Mouse (Mus musculus): ENCODE data around the gene Klhl12. TPM values are rescaled to one million over a fixed set of nuclear protein-coding genes. Genes with fewer than 3 reads are reported as not detected.

Klhl12 gene
- polyA plus RNA-seq (2016; fragmentation: Nextera tagmentation; extraction: Ambion mirVana) = 39.1 and 42.6 TPM in 2 replicates

DNA sequence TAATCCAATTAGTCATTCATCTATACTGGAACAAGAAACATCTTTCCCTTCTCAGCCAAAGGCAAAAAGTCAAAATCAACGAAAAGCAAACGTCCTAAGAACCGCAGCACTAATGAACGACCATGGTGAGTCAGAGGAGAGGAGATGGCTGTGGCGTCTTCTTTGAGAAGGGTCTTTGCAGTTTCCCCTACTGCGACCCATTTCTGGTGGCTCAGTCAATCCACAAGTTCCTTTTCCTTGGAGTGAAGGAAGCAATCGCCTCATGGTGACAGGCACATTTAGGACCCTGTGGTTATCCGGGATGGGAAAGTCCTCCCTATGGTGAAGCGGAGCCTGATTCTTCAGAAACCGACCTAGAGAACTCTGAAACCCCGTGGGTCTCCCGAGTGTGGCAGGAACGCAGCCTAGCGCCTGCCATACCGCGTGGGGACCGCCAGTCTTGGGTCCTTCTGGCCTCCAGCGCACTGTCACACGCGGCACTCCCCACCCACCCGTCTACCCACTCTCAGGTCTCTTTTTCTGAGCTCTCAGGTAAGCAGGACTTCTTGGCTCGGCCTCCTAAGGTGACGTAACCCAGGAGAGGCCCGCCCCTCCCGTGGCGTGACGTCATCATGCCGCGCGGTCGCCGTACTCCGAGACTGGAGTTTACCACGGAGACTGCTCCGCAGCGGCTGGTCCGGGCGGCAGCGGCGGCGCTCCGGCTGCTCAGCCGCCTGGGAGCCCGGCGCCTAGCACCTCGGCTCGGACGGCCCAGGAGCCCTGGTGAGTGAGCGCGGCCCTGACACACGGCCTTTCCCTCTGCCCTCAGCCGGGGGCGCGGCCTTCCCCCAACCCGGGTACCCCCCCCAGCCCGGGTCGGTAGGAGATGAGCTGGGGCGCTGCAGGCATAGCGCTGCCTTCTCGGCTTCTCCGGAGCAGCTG is at the start of gene Klhl12:
Klhl12 (plus strand) TSS at position 628 of the 921 bp plus-strand sequence.
- under 1% methylated on average over 61 of the region's 61 CpGs for WGBS

GRCm38 (mm10) chr1:134406414-134406771 is 48.9 kb upstream of the Klhl12 start:
- no peaks in the 10 kb centered on the region for H3K9me3 ChIP-seq
- peak overlapping the region; percentile 84 for H3K27ac ChIP-seq (replicated peaks)
- H3K36me3 ChIP-seq (replicated peaks) = peaks cover 40% of the 10 kb centered on the region
- no peaks in the 10 kb centered on the region for H3K27me3 ChIP-seq (replicated peaks; ENCODE audit: low read depth, poor library complexity, severe bottlenecking)
- H3K4me1 ChIP-seq = peaks cover 21% of the 10 kb centered on the region
- peak overlapping the region; percentile 73 for H3K4me3 ChIP-seq
- no peak for DNase-seq (ENCODE audit: low spot score)
- 38% methylated on average over 8 of the region's 8 CpGs for WGBS

More for the DNA sequence above, at the start of gene Klhl12:
- peak within 1 kb of the TSS; percentile 85 for H3K4me3 ChIP-seq
- H3K27ac ChIP-seq (replicated peaks) = peak within 1 kb of the TSS; percentile 90
- no peaks in the 10 kb centered on the region for H3K27me3 ChIP-seq (replicated peaks; ENCODE audit: low read depth, poor library complexity, severe bottlenecking)
- peak; percentile 96 for DNase-seq (ENCODE audit: low spot score)
- H3K36me3 ChIP-seq (replicated peaks) = peaks cover 20% of the 10 kb centered on the region
- no peaks in the 10 kb centered on the region for H3K9me3 ChIP-seq
- H3K4me1 ChIP-seq = peaks cover 19% of the 10 kb centered on the region

GRCm38 (mm10) chr1:134408080-134408479 is 47.3 kb upstream of the Klhl12 start:
- Histone ChIP-seq H3K4me3 (no peak overlapping the region), H3K27ac (replicated peaks) (peak overlapping the region; percentile 11; the same call in 1 of the 2 replicates), H3K36me3 (replicated peaks) (peaks cover 56% of the 10 kb centered on the region), H3K9me3 (no peaks in the 10 kb centered on the region), H3K4me1 (peaks cover 24% of the 10 kb centered on the region), H3K27me3 (replicated peaks; ENCODE audit: low read depth, poor library complexity, severe bottlenecking) (no peaks in the 10 kb centered on the region)
- DNase-seq (ENCODE audit: low spot score) = no peak
- 70% methylated on average over 8 of the region's 8 CpGs for WGBS

GRCm38 (mm10) chr1:134411706-134412629 is 43.4 kb upstream of the Klhl12 start:
- peaks cover 59% of the 10 kb centered on the region for H3K36me3 ChIP-seq (replicated peaks)
- no peak overlapping the region for H3K4me3 ChIP-seq
- no peak overlapping the region for H3K27ac ChIP-seq (replicated peaks)
- no peaks in the 10 kb centered on the region for H3K27me3 ChIP-seq (replicated peaks; ENCODE audit: low read depth, poor library complexity, severe bottlenecking)
- no peak for DNase-seq (ENCODE audit: low spot score)
- 90% methylated on average over 9 of the region's 9 CpGs for WGBS
- H3K9me3 ChIP-seq = no peaks in the 10 kb centered on the region
- peaks cover 36% of the 10 kb centered on the region for H3K4me1 ChIP-seq

- H3K4me3 ChIP-seq = peak overlapping the region; percentile 91; the same call in 1 of the 2 replicates
- DNase-seq (ENCODE audit: low spot score) = no peak
- H3K27me3 ChIP-seq (replicated peaks; ENCODE audit: low read depth, poor library complexity, severe bottlenecking) = no peaks in the 10 kb centered on the region
- no peaks in the 10 kb centered on the region for H3K9me3 ChIP-seq
- H3K36me3 ChIP-seq (replicated peaks) = peaks cover 46% of the 10 kb centered on the region
- 53% methylated on average over 2 of the region's 2 CpGs for WGBS
- peaks cover 40% of the 10 kb centered on the region for H3K4me1 ChIP-seq
- no peak overlapping the region for H3K27ac ChIP-seq (replicated peaks)
Measured at GRCm38 (mm10) chr1:134414038-134414437, 41.3 kb upstream of the Klhl12 start.

DNA sequence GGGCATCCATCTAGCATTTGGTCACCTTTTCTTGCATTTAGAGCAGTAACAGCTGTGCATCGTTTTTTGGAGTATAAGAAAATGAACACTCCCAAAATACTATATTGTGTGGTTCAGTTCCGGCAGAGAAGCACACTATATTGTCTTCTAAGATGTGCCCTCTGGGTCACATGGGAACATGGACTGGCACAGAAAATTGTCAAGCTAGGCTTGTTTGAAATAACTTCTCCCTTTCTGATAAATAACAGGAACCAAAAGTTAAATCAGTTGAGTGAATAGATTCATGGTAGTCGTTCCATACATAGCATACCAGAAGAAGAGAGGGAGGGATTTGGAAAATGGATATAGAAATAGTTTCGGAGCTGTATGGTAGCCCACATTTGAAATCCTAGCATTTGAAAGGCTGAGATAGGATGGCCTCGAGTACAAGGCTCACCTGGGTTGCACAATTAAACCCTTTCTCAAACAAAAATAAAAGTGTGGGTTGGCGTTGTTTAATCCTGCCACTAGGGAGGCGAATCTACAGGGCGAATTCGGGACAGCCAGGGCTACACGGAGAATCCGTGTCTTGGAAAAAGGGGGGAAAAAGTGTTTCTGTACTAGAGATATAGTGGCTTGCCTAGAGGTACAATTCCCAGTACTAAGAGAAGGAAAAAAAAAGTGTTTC is 40.7 kb upstream of the Klhl12 start:
- Histone ChIP-seq H3K27me3 (replicated peaks; ENCODE audit: low read depth, poor library complexity, severe bottlenecking) (no peaks in the 10 kb centered on the region), H3K9me3 (no peaks in the 10 kb centered on the region), H3K27ac (replicated peaks) (peak overlapping the region; percentile 97), H3K4me3 (peak overlapping the region; percentile 91), H3K4me1 (peaks cover 46% of the 10 kb centered on the region), H3K36me3 (replicated peaks) (peaks cover 40% of the 10 kb centered on the region)
- 12% methylated on average over 11 of the region's 11 CpGs for WGBS
- no peak for DNase-seq (ENCODE audit: low spot score)

DNA sequence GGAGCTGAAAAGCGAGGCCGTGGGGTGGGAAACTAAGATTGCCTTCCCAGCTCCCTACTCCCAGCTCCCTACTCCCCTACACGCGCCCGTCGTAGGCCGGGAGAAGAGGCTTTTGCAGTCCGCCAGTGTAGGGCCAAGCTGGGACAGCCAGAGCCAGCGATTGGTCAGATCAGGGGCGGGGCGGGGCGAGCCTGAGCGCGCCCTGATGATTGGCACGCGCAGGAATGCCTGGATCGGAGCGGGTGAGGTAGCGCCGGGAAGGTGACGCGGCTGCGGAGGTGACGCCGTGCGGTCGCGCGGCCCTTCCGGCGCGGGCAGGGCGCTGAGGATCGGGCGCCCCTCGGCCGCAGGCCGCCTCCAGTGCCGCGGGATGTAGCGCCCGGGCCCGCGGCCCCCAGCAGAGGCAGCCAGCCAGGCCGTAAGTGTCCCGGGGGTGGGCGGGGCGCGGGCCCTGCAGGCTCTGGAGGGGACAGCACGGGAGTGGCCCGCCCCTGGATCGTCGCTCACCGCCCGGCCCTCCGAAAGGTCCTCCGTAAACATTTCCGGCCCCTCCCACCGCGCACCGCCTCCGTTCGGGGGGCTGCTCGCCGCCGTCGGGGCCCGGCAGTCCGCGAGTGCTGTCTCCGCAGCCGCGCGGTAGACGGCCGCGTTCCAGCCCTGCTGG is 40.0 kb upstream of the Klhl12 start, which contains the start of gene Adipor1:
Adipor1 (plus strand) TSS at position 211 of the 664 bp plus-strand sequence.
- under 1% methylated on average over 76 of the region's 77 CpGs for WGBS
- peak within 1 kb of the TSS; percentile 97 for H3K27ac ChIP-seq (replicated peaks)
- no peaks in the 10 kb centered on the region for H3K9me3 ChIP-seq
- no peaks in the 10 kb centered on the region for H3K27me3 ChIP-seq (replicated peaks; ENCODE audit: low read depth, poor library complexity, severe bottlenecking)
- peak; percentile 99 for DNase-seq (ENCODE audit: low spot score)
- H3K4me3 ChIP-seq = peak within 1 kb of the TSS; percentile 91
- H3K36me3 ChIP-seq (replicated peaks) = peaks cover 33% of the 10 kb centered on the region
- peaks cover 53% of the 10 kb centered on the region for H3K4me1 ChIP-seq

GRCm38 (mm10) chr1:134418414-134418975 is 36.8 kb upstream of the Klhl12 start:
- Histone ChIP-seq H3K4me1 (peaks cover 58% of the 10 kb centered on the region), H3K4me3 (no peak overlapping the region), H3K27me3 (replicated peaks; ENCODE audit: low read depth, poor library complexity, severe bottlenecking) (no peaks in the 10 kb centered on the region), H3K36me3 (replicated peaks) (peaks cover 18% of the 10 kb centered on the region), H3K27ac (replicated peaks) (no peak overlapping the region), H3K9me3 (no peaks in the 10 kb centered on the region)
- DNase-seq (ENCODE audit: low spot score) = no peak
- 90% methylated on average over 2 of the region's 2 CpGs for WGBS

DNA sequence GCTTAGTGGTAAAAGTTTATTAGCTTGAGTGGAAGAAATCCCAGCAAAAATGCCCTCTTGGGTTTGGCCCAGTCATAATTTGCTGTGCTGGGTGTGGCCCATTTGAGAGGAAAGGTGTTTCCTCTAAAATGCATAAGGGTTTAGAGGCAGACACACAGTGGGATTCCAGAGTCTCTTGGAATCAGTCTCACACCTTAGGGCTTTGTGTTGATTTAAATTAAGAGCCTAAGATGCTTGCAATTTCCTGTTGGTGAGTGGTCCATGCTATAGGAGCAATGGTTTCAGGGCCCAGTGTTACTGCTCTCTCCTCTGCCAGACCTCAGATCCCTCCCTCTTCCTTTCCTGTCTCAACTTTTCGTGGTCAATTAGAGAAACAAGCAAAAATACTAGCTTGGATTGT is 36.2 kb upstream of the Klhl12 start:
- H3K27me3 ChIP-seq (replicated peaks; ENCODE audit: low read depth, poor library complexity, severe bottlenecking) = no peaks in the 10 kb centered on the region
- no peaks in the 10 kb centered on the region for H3K9me3 ChIP-seq
- peaks cover 56% of the 10 kb centered on the region for H3K4me1 ChIP-seq
- H3K36me3 ChIP-seq (replicated peaks) = peaks cover 25% of the 10 kb centered on the region
- no peak overlapping the region for H3K4me3 ChIP-seq
- DNase-seq (ENCODE audit: low spot score) = no peak
- H3K27ac ChIP-seq (replicated peaks) = no peak overlapping the region
- WGBS = 61% methylated on average over 1 of the region's 1 CpGs

GRCm38 (mm10) chr1:134419751-134420458 is 35.4 kb upstream of the Klhl12 start:
- Histone ChIP-seq H3K9me3 (no peaks in the 10 kb centered on the region), H3K27me3 (replicated peaks; ENCODE audit: low read depth, poor library complexity, severe bottlenecking) (no peaks in the 10 kb centered on the region), H3K36me3 (replicated peaks) (peaks cover 33% of the 10 kb centered on the region), H3K4me3 (no peak overlapping the region), H3K27ac (replicated peaks) (no peak overlapping the region), H3K4me1 (peaks cover 49% of the 10 kb centered on the region)
- DNase-seq (ENCODE audit: low spot score) = no peak
- 77% methylated on average over 5 of the region's 5 CpGs for WGBS

- Histone ChIP-seq H3K4me3 (no peak overlapping the region), H3K27me3 (replicated peaks; ENCODE audit: low read depth, poor library complexity, severe bottlenecking) (no peaks in the 10 kb centered on the region), H3K36me3 (replicated peaks) (peaks cover 69% of the 10 kb centered on the region), H3K27ac (replicated peaks) (no peak overlapping the region), H3K9me3 (no peaks in the 10 kb centered on the region), H3K4me1 (peaks cover 22% of the 10 kb centered on the region)
- 72% methylated on average over 10 of the region's 10 CpGs for WGBS
- no peak for DNase-seq (ENCODE audit: low spot score)
Measured at GRCm38 (mm10) chr1:134423911-134424310, 31.4 kb upstream of the Klhl12 start.

Measured in embryonic facial prominence, embryonic 10.5 days (tissue).